Mouse (Mus musculus) cerebellum, postnatal 14 days (tissue): ENCODE data around the gene Tenm2.
A peak's percentile ranks its signal among the peaks of the same experiment; 100 is the strongest.

ENCODE experiments used
- DNase-seq, 2 experiments: peaks; one replicate each; pipeline ENCODE4 v3.0.0; 2021; ENCODE audit warnings: mixed read lengths in 2 of 2

Gene Tenm2

DNA sequence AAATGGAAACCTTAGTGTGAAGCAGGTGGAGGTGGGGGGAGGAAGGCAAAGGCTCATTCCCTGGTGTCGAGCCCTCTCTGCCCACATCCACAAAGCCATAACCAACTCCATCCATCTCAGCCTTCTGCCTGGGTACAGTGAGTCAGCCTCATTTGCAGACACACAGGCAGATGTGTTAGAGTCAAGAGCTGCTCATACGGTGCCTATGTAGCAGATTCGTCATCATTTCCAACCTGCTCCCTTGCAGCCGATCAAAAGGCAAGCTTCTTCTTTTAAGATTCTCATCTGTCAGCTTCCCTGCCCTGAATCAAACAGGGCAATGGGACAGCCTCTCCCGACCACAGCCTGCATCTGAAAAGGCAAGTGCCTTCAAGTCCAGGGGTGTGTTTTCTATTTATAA is 979.0 kb downstream of the Tenm2 start:
- no peak for DNase-seq

DNA sequence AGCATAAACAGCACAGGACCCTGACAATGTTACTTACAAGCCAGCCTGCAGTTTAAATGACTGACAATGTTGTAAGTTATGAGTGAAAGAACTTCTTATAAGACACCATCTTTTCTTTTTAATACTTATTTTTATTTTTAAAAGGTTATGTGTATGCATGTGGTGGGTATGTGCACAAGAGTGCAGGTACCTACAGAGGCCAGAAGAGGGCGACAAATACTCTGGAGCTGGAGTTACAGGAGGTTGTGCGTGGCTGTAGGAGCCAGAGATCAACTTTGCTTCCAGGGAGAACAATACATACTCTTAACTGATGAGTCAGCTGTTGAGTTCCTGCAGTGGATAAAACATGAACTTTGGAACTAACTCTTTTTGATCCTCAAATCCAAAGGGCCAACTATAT is 981.7 kb downstream of the Tenm2 start:
- DNase-seq = no peak

DNA sequence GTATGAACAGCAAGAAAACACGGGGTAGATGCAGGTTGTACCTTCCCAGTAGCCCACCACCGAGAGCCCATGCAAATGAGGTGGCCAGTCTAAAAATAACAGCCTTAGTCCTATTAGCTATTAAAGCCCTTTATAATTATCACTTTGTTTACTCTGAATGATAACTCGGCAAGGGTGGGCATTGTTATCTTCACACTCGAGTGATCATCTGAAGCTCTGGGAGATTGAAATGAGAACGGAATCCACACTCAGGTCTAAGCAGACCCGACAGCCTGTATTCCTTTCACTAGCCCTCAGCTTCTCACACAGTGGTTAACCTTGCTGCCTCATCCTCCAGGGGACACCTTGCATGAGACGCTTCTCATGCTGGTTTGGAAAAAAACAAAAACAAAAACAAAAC is 985.7 kb downstream of the Tenm2 start:
- DNase-seq = no peak

DNA sequence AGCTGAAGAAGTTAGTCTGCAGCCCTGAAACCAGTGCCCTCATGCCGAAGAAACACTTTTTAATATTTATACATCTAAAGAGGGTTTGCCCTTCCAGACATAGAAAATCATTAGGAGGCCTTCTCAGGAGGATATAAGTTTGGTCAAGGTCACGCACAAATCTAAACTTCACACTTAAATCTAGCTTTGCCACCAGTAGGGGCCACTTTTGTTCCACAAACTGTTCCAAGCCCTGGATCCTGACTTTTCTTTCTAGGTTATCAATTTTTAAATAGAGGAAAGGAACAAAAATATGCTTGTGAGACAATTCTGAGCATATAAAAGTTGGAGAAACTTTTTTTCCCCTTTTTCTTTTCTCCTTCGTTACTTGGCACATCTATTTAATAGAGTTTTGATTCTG is 989.6 kb downstream of the Tenm2 start:
- DNase-seq = no peak

DNA sequence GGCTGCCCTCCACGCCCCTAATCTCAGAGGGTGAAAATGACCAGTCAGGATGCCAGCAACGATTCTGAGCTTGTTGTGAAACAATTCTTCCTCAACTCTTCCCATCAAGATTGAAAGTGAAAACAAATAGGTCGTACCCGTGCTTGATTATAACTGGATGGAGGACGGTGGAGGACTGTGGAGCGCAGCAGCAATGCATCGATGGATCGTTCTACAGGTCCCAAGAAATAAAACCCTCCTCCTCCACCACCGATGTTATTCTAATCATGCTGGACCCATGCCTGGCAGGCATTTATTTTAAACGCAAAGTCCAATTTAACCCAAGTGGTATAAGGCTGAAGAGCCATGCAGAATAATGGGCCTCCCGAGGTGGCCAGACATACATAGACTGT is 991.3 kb downstream of the Tenm2 start:
- no peak for DNase-seq

DNA sequence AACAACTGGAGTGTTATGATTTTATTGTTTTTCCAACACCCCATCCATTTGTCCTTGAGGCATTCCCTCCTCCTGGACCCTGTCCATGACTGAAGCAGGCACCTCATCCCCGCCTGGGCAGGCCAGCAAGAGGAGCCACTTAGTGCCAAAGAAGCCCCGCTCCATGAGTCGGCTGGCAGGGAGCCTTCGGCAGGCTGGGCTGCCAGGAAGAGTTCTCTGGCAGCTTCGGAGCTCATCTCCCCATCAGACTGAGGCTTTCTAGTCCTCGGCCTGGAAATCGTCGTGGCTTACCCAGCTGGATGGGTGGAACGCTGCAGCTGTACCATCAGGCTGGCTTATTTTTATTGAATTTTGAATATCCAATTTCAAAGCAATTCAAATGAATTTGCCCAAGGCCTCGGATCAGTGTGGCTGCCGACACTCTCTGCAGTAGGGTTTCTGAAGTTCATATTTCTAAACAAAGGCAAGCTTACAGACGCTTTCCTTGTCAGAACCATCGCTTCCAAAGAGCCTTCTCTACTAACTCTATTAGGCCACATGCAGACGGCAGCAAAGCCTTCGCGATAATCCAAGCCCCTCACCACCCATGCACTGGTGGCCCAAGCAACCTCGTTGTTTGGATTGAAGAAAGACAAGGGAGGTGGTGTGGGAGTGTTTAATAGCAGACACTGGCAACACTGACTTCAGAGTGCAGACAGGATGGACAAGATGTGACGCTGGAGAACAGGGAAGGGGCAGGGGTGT is 991.8 kb downstream of the Tenm2 start:
- DNase-seq = peak; percentile 85 to 91

DNA sequence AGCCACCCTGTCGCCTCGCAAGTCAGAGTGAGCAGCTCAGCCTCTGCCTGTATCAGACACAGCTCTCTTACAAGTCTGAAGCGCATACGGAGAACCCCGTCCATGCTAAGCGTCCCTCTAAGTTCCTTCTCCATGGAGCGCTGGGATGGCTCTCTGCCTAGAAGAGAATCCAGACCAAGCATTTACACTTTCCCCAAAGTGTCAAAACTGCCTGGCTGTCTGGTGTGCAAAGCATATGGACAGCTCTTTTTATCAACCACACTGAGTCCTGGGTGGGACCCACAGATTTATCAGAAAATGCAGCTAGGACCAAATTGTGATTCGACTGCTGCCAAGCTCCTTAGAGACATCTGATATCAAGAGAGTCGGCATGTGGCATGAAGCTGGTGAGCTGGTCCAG is 996.9 kb downstream of the Tenm2 start:
- no peak for DNase-seq

DNA sequence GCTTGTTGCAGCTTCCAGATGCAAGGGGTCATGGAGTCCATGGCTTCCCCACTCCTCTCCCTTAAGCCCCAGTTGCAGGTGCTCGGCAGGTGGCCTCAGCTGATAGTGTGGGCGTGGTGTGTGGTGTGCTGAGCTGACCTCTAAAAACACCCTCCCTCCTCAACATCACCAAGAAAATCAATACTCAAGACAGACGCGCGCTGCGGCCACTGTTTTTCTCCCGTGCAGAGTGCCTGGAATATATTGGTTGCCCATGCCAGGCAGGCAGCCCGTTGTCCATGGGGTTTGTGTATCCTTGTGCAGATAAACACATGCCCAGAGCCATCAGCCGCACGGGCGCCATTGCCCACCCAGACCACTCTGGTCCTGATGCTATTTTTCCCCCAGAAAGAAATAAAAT is 1007.1 kb downstream of the Tenm2 start:
- no peak for DNase-seq

DNA sequence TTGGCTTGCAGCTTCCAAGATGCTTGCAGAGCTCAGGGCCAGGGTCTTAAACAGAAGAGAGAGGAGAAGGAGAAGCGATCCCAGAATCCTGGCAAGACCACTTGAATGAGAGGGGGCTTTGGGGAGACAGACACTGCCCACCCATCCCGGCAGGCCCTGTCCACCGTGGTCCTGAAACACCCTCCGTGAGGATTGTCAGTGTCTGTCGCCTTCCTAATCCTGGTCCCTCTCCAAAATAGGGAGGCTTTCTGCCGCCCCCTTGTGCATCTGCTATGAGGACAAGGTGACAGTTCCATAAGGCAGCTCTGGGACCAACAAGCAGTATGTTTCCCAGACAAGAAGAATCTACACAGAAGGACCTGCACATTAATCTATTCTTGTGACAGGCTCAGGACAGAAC is 1007.6 kb downstream of the Tenm2 start:
- no peak for DNase-seq

DNA sequence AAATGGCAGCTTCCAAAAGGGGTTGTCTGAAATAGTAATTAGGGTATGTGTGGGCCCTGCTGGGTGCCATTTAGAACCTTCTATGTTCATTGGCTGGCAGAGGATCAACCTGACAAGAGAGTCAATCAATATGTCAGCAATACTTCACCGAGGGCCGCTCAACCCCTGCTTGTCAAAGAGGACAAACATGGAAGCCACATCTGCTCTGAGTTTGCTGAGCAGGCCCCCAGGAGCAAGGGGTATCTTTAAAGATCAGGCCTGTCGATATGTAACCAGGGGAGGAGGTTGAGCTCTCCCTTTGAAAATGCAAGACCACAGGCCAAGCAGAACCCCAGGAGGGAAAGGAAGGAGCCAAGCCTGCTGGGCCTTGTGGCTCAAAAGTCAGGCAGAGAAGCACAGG is 1009.7 kb downstream of the Tenm2 start:
- no peak for DNase-seq

DNA sequence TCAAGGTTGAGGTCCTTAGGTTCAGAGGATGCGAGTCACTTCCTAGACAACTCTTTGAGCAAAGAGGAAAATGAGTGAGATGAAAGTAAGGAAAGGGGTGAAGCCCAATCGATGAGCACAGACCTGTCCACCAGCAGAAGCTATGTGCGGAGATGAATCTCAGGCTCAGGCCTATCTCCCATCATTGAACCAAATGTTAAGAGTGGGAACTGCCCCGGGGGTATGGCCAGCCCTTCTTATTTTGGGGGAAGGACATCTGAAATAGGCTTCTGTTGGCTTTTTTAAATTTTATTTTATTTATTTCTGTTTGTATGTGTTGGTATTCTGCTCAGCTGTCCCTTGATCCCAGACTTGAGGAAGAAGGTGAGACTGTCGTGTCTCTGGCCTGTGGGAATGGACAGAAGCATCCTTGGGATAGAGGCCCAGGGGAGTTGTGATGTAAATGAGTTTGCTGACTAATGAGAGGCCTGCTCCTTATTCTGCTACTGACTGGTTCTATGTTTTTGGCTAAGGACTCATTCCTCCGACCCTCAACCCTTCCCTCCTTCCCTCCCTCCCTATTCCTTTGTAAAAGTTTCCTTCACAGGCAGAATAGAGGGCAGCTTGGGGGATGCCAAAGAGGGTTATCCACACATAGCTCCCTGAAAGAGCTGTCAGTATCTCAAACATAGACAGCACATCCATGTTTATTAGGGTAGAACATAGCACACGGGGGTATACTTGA is 1011.9 kb downstream of the Tenm2 start:
- DNase-seq = no peak

DNA sequence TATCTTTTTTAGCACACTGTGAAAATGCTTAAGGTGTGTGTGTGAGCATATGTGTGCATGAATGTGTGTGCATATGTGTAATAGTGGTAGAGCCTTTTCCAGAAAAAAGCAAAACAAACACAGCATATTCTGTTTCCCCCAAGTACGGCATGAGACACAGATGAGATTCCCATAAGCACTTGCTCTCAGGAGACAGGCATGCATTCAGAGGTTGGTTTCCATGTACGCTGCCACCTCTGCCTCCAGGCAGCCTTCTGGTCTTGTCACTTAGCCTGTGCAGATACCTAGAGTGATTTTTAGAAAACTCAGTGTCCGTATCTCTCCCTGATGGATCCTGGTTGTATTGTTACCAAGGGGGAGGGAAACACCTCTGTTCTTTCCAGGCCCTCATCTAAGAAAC is 1013.7 kb downstream of the Tenm2 start:
- no peak for DNase-seq

DNA sequence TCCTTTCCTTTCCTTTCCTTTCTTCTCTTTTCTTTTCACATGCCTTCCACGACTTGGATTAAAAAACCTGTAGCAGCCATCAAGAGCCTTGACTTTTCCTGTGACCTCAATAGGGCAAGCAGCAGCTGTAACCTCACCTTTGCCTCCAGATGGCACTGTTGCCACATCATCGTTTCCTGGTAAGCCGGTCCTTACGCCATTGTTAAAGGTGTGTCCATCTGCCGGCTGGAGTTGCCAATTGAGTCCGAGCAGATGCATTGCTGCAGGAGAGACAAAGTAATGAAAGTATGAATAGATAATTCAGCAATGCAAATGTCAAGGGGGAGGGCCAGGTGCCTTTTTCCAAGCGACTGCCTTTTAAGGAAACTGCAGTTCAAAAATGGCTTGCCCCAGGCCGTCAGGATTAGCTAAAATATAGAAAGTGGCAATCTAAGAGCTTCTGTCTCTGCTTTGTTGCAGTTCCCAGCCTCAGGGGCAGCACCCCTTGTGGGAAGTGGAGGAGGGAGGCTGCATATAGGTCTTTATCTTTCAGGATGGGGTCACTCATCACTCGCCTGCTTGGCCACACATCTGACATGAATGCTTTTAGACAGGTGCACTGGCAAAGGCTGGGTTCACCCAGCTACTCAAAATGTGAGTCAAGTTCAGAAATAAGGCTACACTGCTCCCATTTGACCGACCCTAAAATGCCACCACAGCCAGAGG is 1014.3 kb downstream of the Tenm2 start:
- peak; percentile 93 to 94 for DNase-seq

DNA sequence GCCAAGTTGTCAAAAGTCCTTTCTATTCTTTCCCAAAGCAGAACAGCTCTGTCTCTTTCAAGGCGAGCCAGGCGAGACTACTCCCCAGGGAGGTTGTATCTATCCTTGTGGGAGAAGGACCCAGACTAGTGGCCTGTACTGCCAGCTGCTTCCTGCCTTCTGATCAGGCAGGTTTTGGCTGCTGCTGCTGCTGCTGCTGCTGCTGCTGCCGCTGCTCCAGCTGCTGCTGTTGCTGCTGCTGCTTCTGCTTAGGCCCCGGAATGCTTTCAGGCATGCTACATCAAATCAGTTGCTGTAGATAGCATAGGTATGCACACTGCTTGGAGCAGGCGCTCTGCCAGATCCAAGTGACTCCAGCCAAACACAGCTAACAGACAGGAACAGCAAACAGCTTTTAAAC is 1015.1 kb downstream of the Tenm2 start:
- peak; percentile 40 to 57 for DNase-seq

DNA sequence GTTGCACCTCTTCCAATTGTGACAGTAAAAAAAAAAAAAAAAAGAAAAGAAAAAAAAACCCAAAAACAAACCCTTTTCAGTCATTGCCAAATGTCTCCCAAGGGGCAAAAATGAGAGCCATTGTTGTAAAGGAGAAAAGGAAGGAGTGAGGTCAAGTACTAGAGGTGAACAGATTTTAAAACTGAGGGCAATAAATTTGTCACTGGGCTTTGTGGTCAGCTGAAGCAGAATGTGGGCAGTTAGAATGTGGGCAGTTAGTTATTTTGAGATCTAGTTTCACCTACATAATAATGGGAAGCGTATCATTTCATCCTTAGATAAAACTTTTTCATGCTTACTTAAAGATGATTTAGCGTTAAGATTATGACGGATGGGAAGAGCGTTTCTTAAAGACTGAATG is 1016.2 kb downstream of the Tenm2 start:
- no peak for DNase-seq

DNA sequence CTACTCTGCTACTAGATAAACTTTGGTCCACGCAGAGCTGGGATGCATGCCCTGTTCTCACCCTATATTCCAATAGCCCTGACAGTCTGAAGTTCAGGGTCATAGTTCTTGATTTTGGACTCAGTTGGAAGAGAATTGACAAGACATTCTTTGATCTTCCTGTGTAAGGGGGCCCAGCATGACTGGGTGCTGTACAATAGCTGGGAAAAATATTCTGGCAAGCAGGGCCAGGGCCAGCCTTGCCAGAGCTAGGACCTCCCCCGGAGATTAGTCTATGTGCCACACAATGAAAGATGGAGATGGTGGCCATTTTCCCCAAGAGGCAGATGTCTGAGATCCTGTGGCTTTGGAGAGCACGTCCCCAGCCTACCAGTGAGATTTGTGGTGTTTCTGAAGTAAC is 1021.2 kb downstream of the Tenm2 start:
- DNase-seq = no peak

DNA sequence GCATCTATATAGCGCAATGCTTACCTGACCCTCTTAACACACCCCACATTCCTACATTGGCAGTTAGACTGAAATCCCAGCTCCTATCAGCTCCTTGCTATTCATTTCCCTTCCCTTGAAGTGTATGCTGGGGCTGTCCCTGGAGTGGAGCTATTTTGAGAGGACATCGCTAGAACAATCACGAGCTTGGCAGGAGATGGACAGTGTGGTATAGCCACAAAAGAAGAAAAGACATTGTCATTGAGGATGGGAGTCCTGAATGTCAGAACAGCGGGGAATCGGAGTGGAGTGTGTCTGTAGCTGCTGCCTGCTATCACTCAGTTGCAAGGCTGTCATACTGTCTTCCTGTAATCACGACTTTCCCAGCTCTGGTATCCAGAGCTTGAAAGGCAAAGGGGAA is 1031.4 kb downstream of the Tenm2 start:
- no peak for DNase-seq

DNA sequence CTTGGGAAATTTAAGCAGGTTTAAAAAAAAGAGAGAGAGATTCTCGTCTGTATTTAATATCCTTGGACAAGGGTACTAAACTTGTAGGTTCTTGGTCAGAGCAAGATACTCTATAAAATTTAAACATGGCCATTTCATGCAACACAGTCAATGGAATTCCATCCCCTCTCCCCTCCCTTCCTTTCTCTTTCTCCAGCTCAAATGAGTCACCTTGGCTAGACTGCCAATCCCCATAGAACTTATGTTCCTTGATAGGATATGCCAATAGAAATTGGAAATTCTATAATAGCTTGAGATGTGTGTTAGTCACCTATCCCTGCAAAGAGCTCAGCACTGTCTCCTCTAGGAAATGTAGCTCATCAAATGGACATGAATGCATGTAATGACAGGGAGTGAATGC is 1031.9 kb downstream of the Tenm2 start:
- DNase-seq = no peak

DNA sequence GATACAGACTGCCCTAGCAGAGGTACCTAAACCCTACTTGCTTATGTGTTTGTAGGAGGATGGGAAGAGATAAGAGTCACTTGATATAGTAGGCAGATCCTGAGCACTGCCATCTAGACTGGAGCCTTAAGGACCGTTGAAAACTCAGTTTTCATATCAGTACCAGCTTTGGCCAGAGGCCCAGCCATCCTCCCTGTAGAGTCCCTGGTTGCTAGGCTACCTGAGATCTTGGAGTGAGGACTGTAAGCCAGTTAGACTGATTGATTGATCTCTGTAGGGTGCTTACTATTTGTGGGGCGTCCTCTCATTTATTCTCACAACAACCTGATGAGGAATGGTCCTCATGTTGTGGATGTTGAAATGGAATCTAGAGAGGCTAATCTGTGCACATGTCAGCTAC is 1041.4 kb downstream of the Tenm2 start:
- no peak for DNase-seq

DNA sequence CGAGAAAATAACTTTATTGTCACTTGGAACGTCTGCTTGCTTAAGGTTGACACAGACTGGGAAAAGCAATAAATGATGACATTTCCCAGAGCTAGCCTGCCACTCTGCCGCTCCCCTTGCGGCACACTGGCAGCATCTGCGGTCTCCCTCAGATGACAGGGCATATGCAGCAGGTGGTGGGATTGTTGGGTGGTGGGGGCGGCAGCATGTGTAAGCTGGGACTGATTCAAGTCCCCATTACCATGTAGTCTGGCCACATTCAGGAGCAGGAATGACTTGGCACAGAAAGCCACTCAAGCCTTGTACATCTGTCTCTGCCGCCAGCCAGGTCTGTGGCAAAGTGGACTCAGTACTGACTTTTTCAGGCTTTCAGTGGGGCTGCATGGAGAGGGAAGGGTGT is 1059.7 kb downstream of the Tenm2 start:
- DNase-seq = peak; percentile 53 to 54

DNA sequence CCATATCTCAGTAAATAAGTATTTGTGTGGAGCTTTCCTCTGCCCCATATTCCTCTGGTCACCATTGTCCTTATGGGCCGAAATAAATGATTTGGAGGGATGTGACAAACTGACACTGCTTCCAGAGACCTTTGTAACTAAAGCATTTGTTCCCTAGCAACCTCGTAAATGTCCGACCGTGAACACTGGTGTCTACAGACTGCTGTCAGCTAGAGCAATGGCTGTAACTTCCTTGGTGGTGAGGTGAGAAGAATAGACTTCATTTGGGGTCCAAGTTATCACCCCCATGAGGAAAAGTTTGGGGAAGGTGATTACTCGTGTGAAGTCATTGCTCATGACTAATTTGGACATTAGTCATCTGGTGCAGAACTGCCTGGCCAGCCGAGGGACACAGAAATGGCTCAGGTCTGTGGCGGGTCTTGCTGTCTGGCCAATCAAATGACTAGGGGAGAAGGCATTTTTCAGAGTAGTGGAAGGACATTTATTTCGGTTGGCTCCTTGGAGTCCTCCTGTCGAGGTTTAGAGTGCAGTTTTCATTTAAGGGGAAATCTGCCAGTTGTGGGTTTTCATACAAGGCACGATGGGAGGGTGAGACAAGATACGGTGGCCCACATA is 1062.6 kb downstream of the Tenm2 start:
- no peak for DNase-seq

DNA sequence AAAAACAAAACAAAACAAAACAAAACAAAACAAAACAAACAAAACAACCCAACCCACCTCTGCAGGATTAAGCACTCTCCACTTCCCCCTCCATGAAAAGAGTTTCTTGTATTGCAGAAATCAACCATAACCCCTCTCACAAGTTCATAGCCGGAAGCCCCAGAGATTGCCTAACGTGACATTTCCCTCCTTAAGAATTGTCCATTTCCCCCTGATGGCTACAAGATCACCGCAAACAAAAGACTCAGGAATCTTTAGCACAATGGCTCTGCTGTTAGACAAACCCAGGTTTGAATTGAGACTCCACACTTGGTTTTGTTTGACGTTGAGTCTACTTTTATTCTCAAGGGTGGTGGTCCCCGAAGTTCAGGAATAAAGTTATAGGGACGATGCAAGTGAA is 1063.2 kb downstream of the Tenm2 start:
- no peak for DNase-seq

DNA sequence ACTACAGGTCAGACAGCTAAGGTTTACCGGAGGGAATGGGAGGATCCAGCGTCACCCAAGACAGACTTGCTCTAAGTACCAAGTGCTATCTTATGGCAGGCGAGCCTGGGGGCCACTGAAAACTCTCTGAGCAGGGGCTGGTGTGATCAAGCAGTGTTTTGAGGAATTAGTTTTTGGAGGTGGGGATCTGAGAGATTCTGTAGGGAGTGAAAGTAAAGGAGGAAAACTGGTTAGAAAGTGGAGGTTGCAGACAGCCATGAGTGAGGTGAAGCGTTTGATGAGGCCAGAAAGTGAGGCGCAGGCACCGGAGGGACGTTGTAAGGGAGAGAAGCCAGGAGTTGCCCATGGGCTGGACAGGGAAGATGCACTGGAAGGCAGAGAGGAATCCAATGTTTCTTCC is 1063.8 kb downstream of the Tenm2 start:
- no peak for DNase-seq

DNA sequence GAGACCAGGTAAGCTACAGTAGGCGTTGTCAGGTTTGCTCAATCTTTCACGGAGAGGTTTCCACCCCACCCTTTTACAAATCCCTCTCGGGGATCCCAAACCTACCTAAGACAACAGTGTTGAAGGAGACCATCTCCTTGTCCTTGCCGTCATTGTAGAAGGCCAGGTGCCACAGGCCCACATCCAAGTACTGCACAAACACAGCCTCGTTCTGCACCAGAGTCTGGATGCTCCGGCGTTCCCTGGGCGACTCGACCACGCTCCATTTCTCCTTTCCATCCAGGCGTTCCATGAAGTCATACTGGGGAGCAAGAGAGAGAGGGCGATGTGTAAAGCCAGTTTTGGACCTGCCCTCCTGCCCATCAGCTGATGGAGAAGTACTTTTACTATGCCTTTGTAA is 1064.5 kb downstream of the Tenm2 start:
- no peak for DNase-seq
